Mouse (Mus musculus) kidney, postnatal 14 days (tissue): Measurements from ENCODE around the gene Nme4.
A peak's percentile ranks its signal among the peaks of the same experiment; 100 is the strongest.
"Not testable (repeated sequence)": the region's sequence is repeated elsewhere in the genome, so short reads cannot be mapped to it uniquely, and the experiment has no call there.

ENCODE experiments used
- DNase-seq: peaks from one replicate; pipeline ENCODE4 v3.0.0; 2022; ENCODE audit warnings: mixed read lengths

Nme4 gene

GRCm38 (mm10) chr17:26095121-26095740 is at the start of gene Nme4:
TSS of gene Nme4 (minus strand) at chr17:26095602.
- DNase-seq, result peak; percentile 62

DNA sequence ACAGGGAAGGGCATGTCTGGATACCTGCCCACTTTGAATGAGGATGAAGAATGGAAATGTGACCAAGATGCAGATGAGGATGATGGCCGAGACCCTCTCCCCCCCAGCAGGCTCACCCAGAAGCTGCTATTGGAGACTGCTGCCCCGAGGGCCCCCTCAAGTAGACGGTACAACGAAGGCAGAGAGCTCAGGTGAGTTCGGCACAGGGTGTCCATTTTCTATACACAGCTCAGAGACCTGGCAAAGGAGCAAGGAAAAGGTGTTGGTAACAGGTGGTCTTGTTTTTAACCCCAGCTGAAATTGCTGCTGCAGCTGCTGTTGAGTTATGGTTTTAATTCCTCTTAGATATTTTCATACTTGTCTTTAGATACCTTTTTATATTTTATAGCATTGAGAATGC is 48.0 kb upstream of the Nme4 start:
- DNase-seq, result no peak

GRCm38 (mm10) chr17:26142796-26143195 is 47.4 kb upstream of the Nme4 start:
- DNase-seq, result no peak

DNA sequence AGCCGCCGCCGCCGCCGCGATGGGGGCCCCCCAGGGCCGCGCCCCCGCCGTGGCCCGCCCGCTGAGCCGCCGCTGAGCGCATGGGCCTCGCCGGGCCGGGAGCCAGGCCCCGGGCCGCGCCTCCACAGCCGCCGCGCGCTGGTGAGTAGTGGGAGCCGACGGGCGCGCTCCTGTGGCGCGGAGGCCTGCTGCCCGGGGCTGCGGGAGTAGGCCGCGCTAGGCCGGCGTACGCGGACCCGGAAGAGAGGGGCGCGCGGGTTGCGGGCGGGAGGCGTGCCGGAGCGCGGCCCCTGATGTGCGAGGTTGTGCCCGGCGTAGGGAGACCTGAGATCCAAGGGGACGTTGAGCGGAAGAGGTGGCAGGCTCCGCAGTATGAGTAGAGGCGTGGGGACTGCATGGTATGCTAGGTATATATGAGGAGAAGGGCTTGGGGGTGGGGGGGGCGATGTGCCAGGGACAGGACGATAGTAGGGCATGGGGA is 43.5 kb upstream of the Nme4 start:
- DNase-seq, result peak; percentile 77

- peak; percentile 97 for DNase-seq
These were observed 42.9 kb upstream of the Nme4 start, which contains the start of gene Axin1 for GRCm38 (mm10) chr17:26138239-26138836. TSS of gene Axin1 (plus strand) at chr17:26138688.

- DNase-seq, result no peak
These were observed 42.3 kb upstream of the Nme4 start for GRCm38 (mm10) chr17:26137751-26138130.

GRCm38 (mm10) chr17:26137106-26137750 is 41.8 kb upstream of the Nme4 start:
- no peak for DNase-seq

DNA sequence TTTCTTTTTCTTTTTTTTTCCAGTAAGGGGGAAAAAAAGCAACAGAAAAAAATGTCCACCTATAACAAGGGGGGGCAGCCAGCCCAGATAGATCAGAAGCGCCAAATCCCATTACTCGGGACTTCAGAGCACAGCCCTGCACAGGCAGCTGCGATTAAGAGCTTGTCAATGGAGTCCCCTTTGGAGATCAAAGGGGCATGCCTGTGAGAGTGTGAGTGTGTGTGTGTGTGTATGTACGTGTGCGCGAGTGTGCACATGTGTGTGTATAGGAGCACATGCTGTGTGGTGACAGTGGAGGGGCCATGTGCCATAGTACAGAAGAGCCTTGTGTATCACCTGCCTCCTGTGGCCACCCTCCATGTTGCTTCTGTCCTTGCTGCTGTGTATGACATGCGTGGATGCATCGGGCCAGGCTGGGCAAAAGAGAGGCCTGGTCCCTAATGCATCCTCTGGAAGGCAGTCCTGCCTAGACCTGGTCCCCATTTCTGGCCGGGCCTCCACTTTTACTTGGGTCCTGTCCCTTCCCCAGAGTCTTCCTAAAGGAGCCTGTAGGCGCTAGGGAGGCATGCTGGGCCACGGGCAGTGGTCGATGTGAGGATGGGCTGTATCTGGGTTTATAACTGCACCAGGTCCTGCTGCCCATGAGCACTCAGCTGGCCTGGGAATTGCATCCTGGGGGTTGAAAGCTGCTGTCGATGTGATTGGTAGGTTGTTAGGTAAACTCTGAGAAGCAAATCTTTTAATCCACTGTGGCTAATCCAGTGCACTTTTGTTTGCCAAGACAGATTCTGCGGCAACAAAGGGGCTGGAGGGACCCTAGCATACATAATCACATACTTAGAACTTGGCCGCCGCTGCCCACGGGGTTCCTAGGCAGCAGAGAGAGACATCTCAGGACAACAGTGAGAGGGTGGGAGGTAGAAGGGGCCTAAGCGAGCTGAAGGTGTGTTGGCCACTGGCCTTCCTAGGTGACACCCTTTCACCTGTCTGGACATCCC is 36.8 kb upstream of the Nme4 start:
- no peak for DNase-seq

- DNase-seq, result no peak
These were observed 35.8 kb upstream of the Nme4 start for GRCm38 (mm10) chr17:26131062-26131732.

GRCm38 (mm10) chr17:26125226-26125625 is 29.8 kb upstream of the Nme4 start:
- no peak for DNase-seq

DNA sequence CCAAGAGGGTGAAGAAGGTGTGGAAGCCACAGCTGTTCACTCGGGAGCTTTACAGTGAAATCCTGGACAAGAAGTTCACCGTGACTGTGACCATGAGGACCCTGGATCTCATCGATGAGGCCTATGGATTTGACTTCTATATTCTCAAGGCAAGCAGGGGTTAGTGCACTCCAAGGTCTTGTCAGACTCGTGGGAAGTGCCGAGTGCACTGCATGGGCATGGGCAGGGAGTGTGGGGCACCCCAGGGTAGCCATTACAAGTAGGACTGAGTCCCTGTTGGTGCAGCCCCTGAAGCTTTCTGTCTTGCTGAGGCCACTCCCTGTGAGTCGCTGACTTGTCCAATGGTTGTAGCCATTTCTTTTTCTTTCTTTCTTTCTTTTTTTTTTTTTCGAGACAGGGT is 29.2 kb upstream of the Nme4 start:
- no peak for DNase-seq

DNA sequence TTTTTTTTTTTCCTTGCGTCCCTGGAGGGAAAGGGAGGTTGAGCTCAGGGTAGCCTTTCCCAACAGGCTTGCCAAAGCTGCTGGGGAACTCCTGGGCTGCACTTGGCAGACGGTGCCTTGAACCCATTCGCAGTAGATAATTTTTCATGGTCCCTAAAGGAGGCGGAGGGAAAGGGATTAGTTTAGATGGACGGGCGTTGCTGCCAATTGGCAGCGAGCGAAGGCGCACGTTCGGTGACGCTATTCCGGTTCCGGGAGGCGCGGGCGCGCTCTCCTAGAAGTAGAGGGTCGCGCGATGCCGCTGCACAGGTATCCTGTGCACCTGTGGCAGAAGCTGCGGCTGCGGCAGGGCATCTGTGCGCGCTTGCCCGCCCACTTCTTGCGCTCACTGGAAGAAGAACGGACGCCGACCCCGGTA is 27.9 kb upstream of the Nme4 start, which contains the start of gene Mrpl28:
TSS of gene Mrpl28 (plus strand) at position 234 of the 418 bp plus-strand sequence.
- peak; percentile 96 for DNase-seq

GRCm38 (mm10) chr17:26122431-26123140 is 27.2 kb upstream of the Nme4 start:
- no peak for DNase-seq

DNA sequence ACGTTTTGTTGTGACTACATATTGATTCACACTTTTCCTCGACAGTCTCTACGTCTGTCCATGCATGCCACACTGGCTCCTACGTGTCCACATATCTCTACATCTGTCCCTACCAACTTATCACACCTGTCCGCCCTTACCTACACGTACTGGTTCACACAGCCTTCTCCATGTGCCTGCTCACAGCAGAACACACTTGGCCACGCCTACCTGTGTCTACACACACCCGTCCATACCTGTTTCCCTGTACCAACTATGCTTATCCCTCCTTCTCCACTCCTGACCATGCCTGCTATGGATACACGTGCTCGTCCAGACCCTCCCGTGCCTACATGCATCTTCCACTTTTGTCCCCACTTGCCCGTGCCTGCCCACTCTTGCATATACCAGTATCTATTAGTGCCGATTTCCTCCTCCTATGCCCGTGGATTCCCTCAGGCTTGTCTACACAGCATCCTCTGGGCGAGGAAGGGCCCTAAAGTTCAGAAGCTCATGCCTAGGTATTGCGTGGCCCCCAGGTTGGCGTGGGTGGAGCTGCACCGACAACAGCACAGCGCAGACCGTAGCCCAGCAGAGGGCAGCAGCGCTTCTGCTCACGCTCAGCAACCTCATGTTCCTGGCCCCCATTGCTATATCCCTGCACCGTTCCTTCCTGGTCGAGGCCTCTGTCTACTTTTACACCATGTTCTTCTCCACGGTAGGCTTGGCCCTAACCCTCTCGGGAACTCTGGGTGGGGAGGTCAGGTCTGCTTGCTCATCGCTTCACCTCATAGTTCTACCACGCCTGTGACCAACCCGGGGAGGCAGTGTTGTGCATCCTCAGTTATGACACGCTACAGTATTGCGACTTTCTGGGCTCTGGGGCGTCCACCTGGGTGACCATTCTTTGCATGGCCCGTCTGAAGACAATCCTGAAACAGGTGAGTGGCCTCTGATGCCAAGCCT is 24.6 kb upstream of the Nme4 start:
- peak; percentile 59 for DNase-seq

- DNase-seq, result no peak
These were observed 21.3 kb upstream of the Nme4 start for GRCm38 (mm10) chr17:26116503-26117258.

- DNase-seq, result peak; percentile 62
These were observed 20.6 kb upstream of the Nme4 start for GRCm38 (mm10) chr17:26115956-26116487.

- peak; percentile 90 for DNase-seq
These were observed 19.9 kb upstream of the Nme4 start for GRCm38 (mm10) chr17:26115205-26115898.

- DNase-seq, result not testable (repeated sequence)
These were observed 19.1 kb upstream of the Nme4 start for GRCm38 (mm10) chr17:26114461-26114860.
